Mouse (Mus musculus): ENCODE measurements around the gene Gm6902. TPM values are rescaled to one million over a fixed set of nuclear protein-coding genes. Genes with fewer than 3 reads are reported as not detected.
"Not testable (repeated sequence)": the region's sequence is repeated elsewhere in the genome, so short reads cannot be mapped to it uniquely, and the experiment has no call there.

Gene Gm6902
- polyA plus RNA-seq (2016; fragmentation: Nextera tagmentation; extraction: Ambion mirVana), result not detected in 2 replicates

- not testable (repeated sequence) for H3K4me3 ChIP-seq; ATAC-seq; H3K9ac ChIP-seq; H3K9me3 ChIP-seq (replicated peaks); H3K27me3 ChIP-seq (replicated peaks); H3K36me3 ChIP-seq; H3K4me2 ChIP-seq; H3K27ac ChIP-seq; H3K4me1 ChIP-seq
- WGBS (ENCODE audit: insufficient replicate concordance), result no CpG with 5 or more reads among the region's 2 CpGs
Observed at GRCm38 (mm10) chr7:23278800-23279199, at the start of gene Gm6902. Gm6902 (minus strand) TSS chr7:23278900.

DNA sequence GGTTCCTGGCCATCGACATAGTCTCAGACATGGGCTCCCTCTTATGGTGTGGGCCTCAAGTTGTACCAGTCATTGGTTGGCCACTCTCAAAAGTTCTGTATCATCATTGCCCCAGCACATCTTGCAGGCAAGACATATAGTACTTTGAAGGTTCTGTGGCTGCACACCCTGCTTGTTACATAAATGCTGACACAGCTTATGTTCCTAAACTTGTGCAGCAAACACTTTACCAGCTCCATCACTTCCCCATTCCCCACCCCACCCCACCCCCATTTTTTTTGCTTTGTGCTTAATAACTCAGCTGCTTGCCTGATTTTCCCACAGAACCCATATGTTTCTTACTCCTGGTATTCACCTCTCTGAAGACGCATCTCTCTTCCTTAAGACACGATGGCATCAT is 22.2 kb upstream of the Gm6902 start, which contains the start of gene Nlrp4e:
Nlrp4e (plus strand) TSS at position 301 of the 400 bp plus-strand sequence.
- H3K4me3 ChIP-seq; H3K36me3 ChIP-seq; H3K9ac ChIP-seq; ATAC-seq; H3K27ac ChIP-seq; H3K9me3 ChIP-seq (replicated peaks); H3K4me1 ChIP-seq; H3K4me2 ChIP-seq; H3K27me3 ChIP-seq (replicated peaks): not testable (repeated sequence)
- 75% methylated on average over 3 of the region's 3 CpGs for WGBS (ENCODE audit: insufficient replicate concordance)

GRCm38 (mm10) chr7:23251582-23251981 is 27.1 kb downstream of the Gm6902 start, which contains the start of gene Vmn1r166:
Vmn1r166 (minus strand) TSS chr7:23251682.
- H3K36me3 ChIP-seq; H3K4me2 ChIP-seq; H3K9ac ChIP-seq; H3K9me3 ChIP-seq (replicated peaks); H3K4me1 ChIP-seq; H3K27me3 ChIP-seq (replicated peaks); ATAC-seq; H3K4me3 ChIP-seq; H3K27ac ChIP-seq: not testable (repeated sequence)
- no CpG with 5 or more reads among the region's 2 CpGs for WGBS (ENCODE audit: insufficient replicate concordance)

Other genes starting within 250 kb of the Gm6902 start
- not detected in 2 replicates for gene Vmn1r163, start 223.4 kb downstream of the Gm6902 start, polyA plus RNA-seq (2016; fragmentation: Nextera tagmentation; extraction: Ambion mirVana)
- gene Gm8720, start 211.4 kb downstream of the Gm6902 start, polyA plus RNA-seq (2016; fragmentation: Nextera tagmentation; extraction: Ambion mirVana), result not detected in 2 replicates
- gene Gm10662, start 134.4 kb downstream of the Gm6902 start, polyA plus RNA-seq (2016; fragmentation: Nextera tagmentation; extraction: Ambion mirVana), result not detected in 2 replicates
- not detected in 2 replicates for gene Vmn1r165, start 61.6 kb downstream of the Gm6902 start, polyA plus RNA-seq (2016; fragmentation: Nextera tagmentation; extraction: Ambion mirVana)
- not detected in 2 replicates for gene Vmn1r166, start 27.2 kb downstream of the Gm6902 start, polyA plus RNA-seq (2016; fragmentation: Nextera tagmentation; extraction: Ambion mirVana)
- not detected in 2 replicates for gene Nlrp4e, start 22.3 kb upstream of the Gm6902 start, polyA plus RNA-seq (2016; fragmentation: Nextera tagmentation; extraction: Ambion mirVana)
- gene Nlrp5, start 107.0 kb upstream of the Gm6902 start, polyA plus RNA-seq (2016; fragmentation: Nextera tagmentation; extraction: Ambion mirVana), result not detected in 2 replicates
- gene Vmn1r167, start 228.3 kb upstream of the Gm6902 start, polyA plus RNA-seq (2016; fragmentation: Nextera tagmentation; extraction: Ambion mirVana), result not detected in 2 replicates

Measured in liver, embryonic 12.5 days (tissue).